Comparison of ENCODE assay signal across 15 mouse cellular contexts in genomic region chr11:26708636-26709035, GRCm38 (mm10).
"Had no signal": no experiment of that assay in that cellular context is flagged by ENCODE, and none has a peak within 500 bp of the region (broad histone marks: within the 10 kb centered on the region; RNA-seq: fewer than 3 reads in every experiment).

No protein-coding gene starts in this region.

- H3K4me1 ChIP-seq: neural tube, embryonic 15.5 days; stomach, embryonic 15.5 days had no signal

- H3K9me3 ChIP-seq: neural tube, embryonic 15.5 days; stomach, embryonic 15.5 days had no signal

- H3K9ac ChIP-seq: neural tube, embryonic 15.5 days; stomach, embryonic 15.5 days had no signal

- H3K4me2 ChIP-seq: neural tube, embryonic 15.5 days; stomach, embryonic 15.5 days had no signal

- H3K27ac ChIP-seq: neural tube, embryonic 15.5 days; stomach, embryonic 15.5 days; stomach, postnatal 0 days had no signal

- DNase-seq: retina, postnatal 1 day; right cerebral cortex, adult 18-20 months; right cerebral cortex, postnatal 14 days; right cerebral cortex, postnatal 25 days; right cerebral cortex, postnatal 4 days; spleen, adult 18-20 months; thymus, adult 18-20 months; thymus, adult 2 months; thymus, postnatal 14 days; thymus, postnatal 25 days; thymus, postnatal 36 days; thymus, postnatal 4 days had no signal

- H3K4me3 ChIP-seq: neural tube, embryonic 15.5 days; stomach, embryonic 15.5 days had no signal

- H3K36me3 ChIP-seq: neural tube, embryonic 15.5 days; stomach, embryonic 15.5 days had no signal

- H3K27me3 ChIP-seq: neural tube, embryonic 15.5 days; stomach, embryonic 15.5 days had no signal
